Mouse (Mus musculus): ENCODE results near the gene Zfp36l2. TPM values are rescaled to one million over a fixed set of nuclear protein-coding genes. Genes with fewer than 3 reads are reported as not detected.

Zfp36l2 gene
- total and polyA plus RNA-seq, 3 experiments: 8.9 to 24.2 (median 9.0) TPM

DNA sequence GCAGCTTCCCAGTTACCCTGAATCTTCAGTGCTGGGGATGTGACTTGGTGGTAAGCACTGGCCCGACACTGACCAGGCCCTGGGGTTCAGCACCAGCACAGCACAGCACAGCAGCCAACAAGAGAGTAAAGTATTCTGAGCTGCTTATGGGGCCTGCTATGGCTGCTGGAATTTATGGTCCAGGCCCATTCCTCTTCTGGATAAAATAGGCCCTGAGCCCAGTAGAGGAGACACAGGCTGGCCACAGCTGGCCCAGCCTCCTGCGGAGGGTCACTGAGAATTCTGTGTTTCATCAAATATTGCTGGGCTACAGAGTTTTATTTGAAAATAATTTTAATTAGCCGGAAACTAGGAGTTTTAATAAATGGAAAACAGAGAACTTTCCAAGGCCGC, 7.8 kb downstream of the Zfp36l2 start:
- DNase-seq (ENCODE audit: extremely low read depth): no peak
- Histone ChIP-seq H3K9ac (ENCODE audit: insufficient read depth, low read depth) (peak overlapping the region; percentile 60; the same call in 1 of the 2 replicates), H3K27me3 (replicated peaks) (no peaks in the 10 kb centered on the region), H3K36me3 (replicated peaks in 1 of 2; ENCODE audit: control insufficient read depth in 1 of 2, insufficient read depth in 1 of 2, low read length in 1 of 2) (peaks cover 0 to 5% of the 10 kb centered on the region in 2 experiments), H3K4me3 (replicated peaks in 1 of 3; ENCODE audit: low read depth in 2 of 3, low read length in 2 of 3, poor library complexity in 1 of 3) (no peak overlapping the region), H3K4me2 (ENCODE audit: insufficient read depth, low read depth, poor library complexity, severe bottlenecking) (no peak overlapping the region), H3K9me3 (replicated peaks; ENCODE audit: low read length) (peaks cover 8% of the 10 kb centered on the region), H3K79me2 (replicated peaks; ENCODE audit: control insufficient read depth, extremely low read depth, insufficient read depth, poor library complexity, severe bottlenecking) (peaks cover 5% of the 10 kb centered on the region), H3K27ac (ENCODE audit: insufficient read depth, low read depth) (no peak overlapping the region), H3K4me1 (ENCODE audit: control insufficient read depth in 1 of 2, insufficient read depth in 2 of 2) (peaks cover 0 to 35% of the 10 kb centered on the region in 2 experiments; a peak in 2 of 4 replicates)
- TF ChIP-seq EP300 (IDR thresholded peaks at IDR 0.05; ENCODE audit: low read length) (no peak), TCF12 (IDR thresholded peaks at IDR 0.05; ENCODE audit: low read depth, low read length) (no peak), SIN3A (IDR thresholded peaks at IDR 0.05; ENCODE audit: low read length) (no peak), ELF1 (IDR thresholded peaks at IDR 0.05; ENCODE audit: low read depth, low read length) (no peak), TBP (conservative IDR thresholded peaks at IDR 0.05; ENCODE audit: low read depth, low read length) (no peak), ETS1 (conservative IDR thresholded peaks at IDR 0.05; ENCODE audit: low read depth, low read length) (no peak), JUND (conservative IDR thresholded peaks at IDR 0.05; ENCODE audit: low read depth, low read length) (no peak), RCOR1 (conservative IDR thresholded peaks at IDR 0.05; ENCODE audit: low read depth, low read length) (no peak), E2F4 (IDR thresholded peaks at IDR 0.05; ENCODE audit: insufficient replicate concordance, low read depth, low read length) (no peak), KAT2A (IDR thresholded peaks at IDR 0.05; ENCODE audit: insufficient replicate concordance, low read length) (no peak), USF1 (IDR thresholded peaks at IDR 0.05; ENCODE audit: low read depth, low read length) (no peak), GABPA (IDR thresholded peaks at IDR 0.05; ENCODE audit: insufficient replicate concordance, low read depth, low read length) (no peak), MAZ (IDR thresholded peaks at IDR 0.05; ENCODE audit: low read depth, low read length) (no peak), BHLHE40 (IDR thresholded peaks at IDR 0.05; ENCODE audit: low read depth, low read length) (no peak), POLR2A (IDR thresholded peaks at IDR 0.05; ENCODE audit: low read depth, low read length) (no peak)
- dilution Hi-C loops (cut with MboI; ENCODE audit: extremely low pct_ligation_motif_present, extremely low pct_unique_long_range_greater_than_20kb, low sequenced_read_pairs) (no loop called here), in situ Hi-C loops (cut with MboI; ENCODE audit: low pct_ligation_motif_present, low pct_unique_long_range_greater_than_20kb, low sequenced_read_pairs) (loop anchor here (5.0 kb wide), 1 partner anchor 58 kb away; no protein-coding TSS in a partner anchor)

- Histone ChIP-seq H3K36me3 (replicated peaks in 1 of 2; ENCODE audit: control insufficient read depth in 1 of 2, insufficient read depth in 1 of 2, low read length in 1 of 2) (peaks cover 0 to 3% of the 10 kb centered on the region in 2 experiments), H3K4me3 (replicated peaks in 1 of 3; ENCODE audit: low read depth in 2 of 3, low read length in 2 of 3, poor library complexity in 1 of 3) (no peak overlapping the region)
- DNase-seq (ENCODE audit: extremely low read depth): no peak
Measured at GRCm38 (mm10) chr17:84179026-84179972, 8.4 kb downstream of the Zfp36l2 start.

More at GRCm38 (mm10) chr17:84179026-84179972, 8.4 kb downstream of the Zfp36l2 start:
- Histone ChIP-seq H3K4me1 (ENCODE audit: control insufficient read depth in 1 of 2, insufficient read depth in 2 of 2) (peaks cover 0 to 33% of the 10 kb centered on the region in 2 experiments; a peak in 2 of 4 replicates), H3K27me3 (replicated peaks) (no peaks in the 10 kb centered on the region), H3K79me2 (replicated peaks; ENCODE audit: control insufficient read depth, extremely low read depth, insufficient read depth, poor library complexity, severe bottlenecking) (peaks cover 2% of the 10 kb centered on the region), H3K27ac (ENCODE audit: insufficient read depth, low read depth) (no peak overlapping the region), H3K9ac (ENCODE audit: insufficient read depth, low read depth) (no peak overlapping the region), H3K4me2 (ENCODE audit: insufficient read depth, low read depth, poor library complexity, severe bottlenecking) (no peak overlapping the region), H3K9me3 (replicated peaks; ENCODE audit: low read length) (peaks cover 8% of the 10 kb centered on the region)
- in situ Hi-C loops (cut with MboI; ENCODE audit: low pct_ligation_motif_present, low pct_unique_long_range_greater_than_20kb, low sequenced_read_pairs): no loop called here
- dilution Hi-C loops (cut with MboI; ENCODE audit: extremely low pct_ligation_motif_present, extremely low pct_unique_long_range_greater_than_20kb, low sequenced_read_pairs): no loop called here
- no peak for TF ChIP-seq MXI1 (IDR thresholded peaks at IDR 0.05; ENCODE audit: low read depth, low read length)
- no peak for TF ChIP-seq UBTF (IDR thresholded peaks at IDR 0.05; ENCODE audit: low read depth, low read length)
- no peak for TF ChIP-seq POLR2A (IDR thresholded peaks at IDR 0.05; ENCODE audit: low read depth, low read length)
- no peak for TF ChIP-seq CHD1 (IDR thresholded peaks at IDR 0.05; ENCODE audit: low read depth, low read length)
- TF ChIP-seq KAT2A (IDR thresholded peaks at IDR 0.05; ENCODE audit: insufficient replicate concordance, low read length): no peak
- TF ChIP-seq PAX5 (IDR thresholded peaks at IDR 0.05; ENCODE audit: low read length): no peak
- no peak for TF ChIP-seq IRF4 (IDR thresholded peaks at IDR 0.05; ENCODE audit: low read depth, low read length)
- no peak for TF ChIP-seq TCF12 (IDR thresholded peaks at IDR 0.05; ENCODE audit: low read depth, low read length)
- TF ChIP-seq ZNF384 (IDR thresholded peaks at IDR 0.05; ENCODE audit: low read depth, low read length): no peak
- no peak for TF ChIP-seq EP300 (IDR thresholded peaks at IDR 0.05; ENCODE audit: low read length)
- no peak for TF ChIP-seq MEF2A (IDR thresholded peaks at IDR 0.05; ENCODE audit: borderline replicate concordance, low read depth, low read length)
- TF ChIP-seq MYC (IDR thresholded peaks at IDR 0.05; ENCODE audit: low read depth, low read length): no peak
- TF ChIP-seq ZC3H11A (IDR thresholded peaks at IDR 0.05; ENCODE audit: low read depth, low read length): no peak
